Mouse (Mus musculus) lung, postnatal 25 days (tissue): ENCODE data around the gene Cdc25b.
A peak's percentile ranks its signal among the peaks of the same experiment; 100 is the strongest.

Experiments used
- DNase-seq: peaks from one replicate; pipeline ENCODE4 v3.0.0; 2022; ENCODE audit warnings: low spot score

The Cdc25b gene

GRCm38 (mm10) chr2:131190344-131191004, 3.7 kb downstream of the Cdc25b start:
- DNase-seq: peak; percentile 23

- no peak for DNase-seq
Observed at GRCm38 (mm10) chr2:131191005-131191390, 4.2 kb downstream of the Cdc25b start.

DNA sequence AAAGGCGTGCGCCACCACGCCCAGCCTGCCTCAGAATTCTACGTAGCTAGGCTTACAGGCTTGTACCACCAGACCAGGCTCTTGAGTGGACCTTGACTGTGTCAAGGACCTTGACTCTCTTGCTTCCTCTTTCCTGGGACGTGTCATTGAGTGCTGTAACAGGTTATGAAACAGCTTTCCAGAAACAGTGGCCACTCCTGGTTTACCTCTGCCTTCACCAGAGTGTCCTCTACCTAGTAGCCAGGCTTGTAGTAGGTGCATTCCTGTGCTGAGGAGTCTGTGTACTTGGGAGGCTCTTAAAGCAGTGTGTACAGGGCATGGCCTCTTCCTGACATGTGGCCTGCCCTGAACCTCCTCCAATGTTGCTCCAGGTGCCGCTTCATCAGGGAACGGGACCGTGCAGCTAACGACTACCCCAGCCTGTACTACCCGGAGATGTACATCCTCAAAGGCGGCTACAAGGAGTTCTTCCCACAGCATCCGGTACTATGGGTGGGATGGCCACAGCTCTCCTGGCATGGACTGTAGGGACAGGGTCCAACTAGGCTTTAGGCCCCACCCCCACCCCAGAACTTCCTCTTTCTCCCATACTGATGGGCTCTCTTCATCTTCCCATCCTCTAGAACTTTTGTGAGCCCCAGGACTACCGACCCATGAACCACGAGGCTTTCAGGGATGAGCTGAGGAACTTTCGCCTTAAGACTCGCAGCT, 10.0 kb downstream of the Cdc25b start:
- peak; percentile 92 for DNase-seq

DNA sequence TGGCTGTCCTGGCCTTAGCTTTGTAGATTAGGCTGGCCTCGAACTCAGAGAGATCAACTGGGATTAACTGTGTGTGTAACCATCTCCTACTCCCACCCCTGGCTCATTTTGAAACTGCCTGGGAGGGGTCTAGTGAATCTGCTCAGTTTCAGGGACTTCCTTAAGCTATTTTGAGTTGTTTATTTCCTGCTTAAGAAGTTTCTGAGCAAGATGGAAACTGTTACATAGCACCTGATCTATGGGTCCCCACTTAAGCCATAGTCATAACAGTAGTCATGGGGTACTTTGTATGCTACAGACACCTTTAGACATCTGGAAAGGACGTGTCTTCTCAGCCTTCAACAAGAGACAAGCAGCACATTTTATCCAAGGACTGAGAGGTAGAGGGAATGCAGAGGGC, 14.0 kb downstream of the Cdc25b start:
- DNase-seq: no peak

DNA sequence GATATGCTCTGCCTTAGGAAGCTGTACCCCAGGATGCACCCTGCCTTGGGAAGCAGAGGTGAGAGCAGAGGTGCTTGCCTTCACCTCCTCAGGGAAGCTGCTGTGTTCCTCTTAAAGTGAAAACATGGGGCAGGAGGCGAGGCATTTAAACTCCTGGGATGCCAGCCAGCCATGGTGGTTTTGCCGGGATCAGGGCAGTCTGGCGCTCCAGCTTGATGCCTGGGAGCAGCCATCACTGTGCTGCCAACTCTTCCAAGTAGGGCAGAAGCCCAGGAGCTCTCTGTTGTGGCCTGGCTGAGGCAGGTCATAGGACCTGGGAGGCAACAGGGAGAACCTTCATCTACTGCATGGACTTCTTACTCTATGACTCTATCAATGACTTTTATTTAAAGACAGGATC, 14.5 kb downstream of the Cdc25b start:
- DNase-seq: no peak

- peak; percentile 51 for DNase-seq
Observed at GRCm38 (mm10) chr2:131203816-131204409, 17.2 kb downstream of the Cdc25b start.

GRCm38 (mm10) chr2:131204410-131204981, 17.7 kb downstream of the Cdc25b start:
- peak; percentile 98 for DNase-seq

GRCm38 (mm10) chr2:131205521-131206182, 18.9 kb downstream of the Cdc25b start:
- DNase-seq: no peak

- no peak for DNase-seq
Observed at GRCm38 (mm10) chr2:131206778-131207177, 20.0 kb downstream of the Cdc25b start, which contains the start of gene Ap5s1. Ap5s1 (plus strand) TSS chr2:131207078.

DNA sequence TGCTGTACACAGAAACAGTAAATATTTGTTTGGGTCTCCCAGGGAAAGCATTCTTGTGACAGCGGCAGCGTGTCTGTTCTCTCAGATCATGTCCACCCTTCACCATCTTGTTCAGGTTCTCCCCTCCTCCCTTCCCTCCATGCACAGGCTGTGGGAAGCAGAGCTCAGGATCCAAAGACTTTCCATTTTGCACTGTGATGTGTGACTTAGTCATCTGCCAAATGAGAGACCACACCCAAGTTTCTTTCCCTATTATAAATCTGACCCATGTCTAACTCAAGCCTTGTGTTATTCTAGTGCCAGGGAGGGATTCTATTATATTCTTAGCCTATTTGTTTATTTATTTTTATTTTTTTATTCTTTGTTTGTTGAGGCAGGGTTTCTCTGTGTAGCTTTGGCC, 21.6 kb downstream of the Cdc25b start:
- DNase-seq: peak; percentile 15

GRCm38 (mm10) chr2:131209125-131209795, 22.5 kb downstream of the Cdc25b start:
- peak; percentile 10 for DNase-seq

DNA sequence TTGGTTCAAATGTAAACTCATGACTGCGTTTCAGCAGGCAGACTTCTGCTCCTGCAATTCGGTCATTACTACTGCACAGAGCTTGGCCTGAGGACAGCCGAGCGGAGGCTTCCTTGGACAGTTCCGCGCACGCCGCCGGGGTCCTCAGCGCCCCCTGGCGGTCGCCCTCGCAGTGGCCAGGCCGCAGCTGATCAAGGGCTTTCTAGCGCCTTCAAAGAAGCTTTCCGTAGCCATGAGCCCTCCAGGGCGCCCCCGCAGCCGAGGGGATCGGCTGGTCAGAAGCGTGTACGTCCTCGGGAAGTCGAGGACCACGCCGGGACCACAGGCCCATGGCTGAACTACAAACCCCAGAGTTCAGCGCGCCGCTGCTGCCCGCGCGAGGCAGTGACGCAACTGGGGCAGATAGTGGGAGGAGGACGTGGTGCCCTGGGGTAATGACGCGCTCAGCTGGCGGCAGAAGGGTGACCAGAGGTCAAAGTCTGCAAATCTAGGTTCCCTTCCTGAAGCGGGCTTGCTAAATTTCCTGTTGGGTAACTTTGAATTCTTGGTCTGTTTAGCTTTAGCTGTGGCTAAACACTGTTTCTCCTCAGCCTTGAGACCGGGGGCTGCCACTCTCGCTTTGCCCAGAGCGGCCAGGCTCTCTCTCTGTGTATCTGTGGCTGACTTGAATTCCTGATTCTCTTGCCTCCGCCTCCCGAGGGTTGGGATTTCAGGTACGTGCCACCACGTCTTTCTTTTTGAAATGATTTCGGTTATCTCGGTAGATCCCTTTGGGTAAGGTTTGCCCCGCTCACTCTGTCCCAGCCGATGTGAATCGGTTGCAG, 23.4 kb downstream of the Cdc25b start:
- peak; percentile 97 for DNase-seq

DNA sequence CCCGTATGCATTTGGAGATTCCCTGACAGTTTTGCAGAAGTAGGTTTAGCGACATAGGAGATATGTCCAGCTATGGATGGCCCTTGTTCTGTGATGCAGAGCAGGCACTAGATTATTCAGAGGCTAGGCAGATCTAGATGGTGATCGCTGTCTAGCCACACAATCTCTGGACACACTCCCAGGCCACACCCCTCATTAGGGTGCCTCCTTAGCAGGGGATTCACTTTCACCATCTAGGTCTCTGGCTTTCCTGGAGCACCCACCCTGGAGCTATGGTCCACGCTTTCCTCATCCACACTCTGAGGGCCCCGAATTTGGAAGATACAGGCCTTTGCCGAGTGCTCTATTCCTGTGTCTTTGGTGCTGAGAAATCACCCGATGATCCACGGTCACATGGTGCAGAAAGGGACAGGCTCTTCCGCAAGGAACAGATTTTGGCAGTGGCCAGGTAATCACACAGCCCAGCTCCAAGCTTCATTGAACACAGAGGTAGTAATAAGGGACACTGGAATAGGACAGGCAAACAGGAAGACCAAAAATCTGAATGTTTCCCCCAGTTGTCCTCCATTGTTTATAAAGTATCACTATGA, 24.4 kb downstream of the Cdc25b start:
- DNase-seq: peak; percentile 25

- no peak for DNase-seq
Observed at GRCm38 (mm10) chr2:131213773-131214172, 27.0 kb downstream of the Cdc25b start.

GRCm38 (mm10) chr2:131215941-131216858, 29.5 kb downstream of the Cdc25b start:
- peak; percentile 18 for DNase-seq

- DNase-seq: no peak
Observed at GRCm38 (mm10) chr2:131220030-131220429, 33.3 kb downstream of the Cdc25b start.

- no peak for DNase-seq
Observed at GRCm38 (mm10) chr2:131221853-131222515, 35.2 kb downstream of the Cdc25b start.

DNA sequence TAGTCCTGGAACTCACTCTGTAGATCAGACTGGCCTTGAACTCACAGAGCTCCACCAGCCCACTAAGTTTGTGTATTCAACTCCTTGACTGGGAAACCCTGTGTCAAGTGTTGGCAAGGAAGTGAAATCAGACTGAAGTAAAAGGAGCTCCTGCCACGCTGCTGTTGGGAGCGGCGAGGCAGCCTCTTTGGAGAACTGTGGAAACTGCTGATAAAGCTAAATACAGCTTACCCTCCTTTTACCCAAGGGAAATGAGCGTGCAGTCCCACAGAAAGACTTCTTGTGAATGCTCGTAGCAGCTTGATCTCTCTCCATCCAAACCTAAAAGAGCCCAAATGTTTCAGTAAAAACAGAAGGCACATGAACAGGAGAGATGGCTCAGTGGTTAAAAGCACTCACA, 35.8 kb downstream of the Cdc25b start:
- no peak for DNase-seq

DNA sequence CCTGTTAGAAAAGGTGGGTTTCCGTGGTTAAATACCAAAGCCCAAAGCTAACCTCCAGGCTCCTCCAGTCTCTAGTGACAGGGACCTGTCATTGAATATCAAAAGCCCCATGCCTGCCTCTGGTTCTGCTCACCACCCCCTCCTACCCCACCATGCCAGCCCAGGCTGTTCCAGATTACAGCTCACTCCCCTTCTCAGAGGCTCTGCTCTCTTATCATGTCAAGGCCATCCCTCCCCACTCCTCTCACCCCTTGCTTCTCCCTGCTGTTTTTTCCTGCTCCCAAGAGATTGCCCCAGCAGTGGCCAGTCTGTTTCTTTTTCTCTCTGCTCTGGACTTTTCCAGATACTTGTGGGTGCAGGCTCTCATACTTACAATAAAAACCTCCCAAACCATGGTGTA, 36.8 kb downstream of the Cdc25b start:
- DNase-seq: no peak
